Mouse (Mus musculus) ES-E14 (cell line): Measurements from ENCODE around the gene Arhgap29. TPM values are rescaled to one million over a fixed set of nuclear protein-coding genes. Genes with fewer than 3 reads are reported as not detected.

Source experiments
- DNase-seq: peaks from one replicate; pipeline ENCODE4 v3.0.0-alpha.2; 2013; ENCODE audit warnings: low read depth, low spot score
- H3K27ac ChIP-seq: 2 replicates; pipeline ENCODE4 v1.5.1; 2012; ENCODE audit warnings: low read depth, mild to moderate bottlenecking, low read length, moderate library complexity, mixed read lengths; ENCODE audit not compliant: poor library complexity, insufficient read depth, severe bottlenecking
- H3K36me3 ChIP-seq: 2 replicates; pipeline ENCODE4 v1.6.1; 2012; ENCODE audit warnings: mild to moderate bottlenecking, low read length, moderate library complexity, mixed read lengths; ENCODE audit not compliant: control insufficient read depth, poor library complexity, insufficient read depth, severe bottlenecking
- H3K4me1 ChIP-seq, 2 experiments: fragments of 150-350 bp in 1 of 2; sonication (generic) in 1 of 2; 2 replicates each; pipeline ENCODE4 v1.6.1; 2012; ENCODE audit warnings: low read length in 2 of 2, mild to moderate bottlenecking in 1 of 2, mixed read lengths in 1 of 2; ENCODE audit not compliant: control insufficient read depth in 2 of 2, insufficient read depth in 2 of 2, poor library complexity in 1 of 2
- H3K4me3 ChIP-seq, 2 experiments: fragments of 150-350 bp in 1 of 2; sonication (generic) in 1 of 2; 2 replicates each; pipeline ENCODE4 v1.5.1; 2012; ENCODE audit warnings: low read length in 2 of 2, low read depth in 1 of 2, mild to moderate bottlenecking in 1 of 2, mixed read lengths in 1 of 2; ENCODE audit not compliant: insufficient read depth in 1 of 2, poor library complexity in 1 of 2, severe bottlenecking in 1 of 2
- H3K9ac ChIP-seq: 2 replicates; pipeline ENCODE4 v1.6.1; 2012; ENCODE audit warnings: low read depth, mild to moderate bottlenecking, low read length, mixed read lengths; ENCODE audit not compliant: poor library complexity, insufficient read depth, severe bottlenecking
- H3K9me3 ChIP-seq: fragments of 150-350 bp; sonication (generic); 2 replicates; pipeline ENCODE4 v1.6.1; 2012; ENCODE audit warnings: low read depth, mild to moderate bottlenecking, low read length; ENCODE audit not compliant: control insufficient read depth, insufficient read depth
- ZC3H11A ChIP-seq: IDR thresholded peaks from 2 replicates; pipeline ENCODE4 v1.6.1; 2012; ENCODE audit warnings: low read depth, mild to moderate bottlenecking, inconsistent platforms, low read length, borderline replicate concordance
- in situ Hi-C, 2 experiments: fragments of 600-800 bp; cut with MboI; formaldehyde crosslinking; loops; one replicate each; pipeline ENCODE4 v1.15.1; 2025; ENCODE audit warnings: low sequenced_read_pairs in 2 of 2, inconsistent platforms in 1 of 2; ENCODE audit not compliant: unreplicated experiment in 2 of 2
- total RNA-seq: library from RNA; depleted of rRNA; stranded (reverse); fragments of 300-350 nt; gene quantifications from 2 replicates; pipeline ENCODE4 v1.2.3, GENCODE M21; 2012; rRNA removed

Arhgap29 gene
- total RNA-seq, 1 experiment = 25.1 TPM

DNA sequence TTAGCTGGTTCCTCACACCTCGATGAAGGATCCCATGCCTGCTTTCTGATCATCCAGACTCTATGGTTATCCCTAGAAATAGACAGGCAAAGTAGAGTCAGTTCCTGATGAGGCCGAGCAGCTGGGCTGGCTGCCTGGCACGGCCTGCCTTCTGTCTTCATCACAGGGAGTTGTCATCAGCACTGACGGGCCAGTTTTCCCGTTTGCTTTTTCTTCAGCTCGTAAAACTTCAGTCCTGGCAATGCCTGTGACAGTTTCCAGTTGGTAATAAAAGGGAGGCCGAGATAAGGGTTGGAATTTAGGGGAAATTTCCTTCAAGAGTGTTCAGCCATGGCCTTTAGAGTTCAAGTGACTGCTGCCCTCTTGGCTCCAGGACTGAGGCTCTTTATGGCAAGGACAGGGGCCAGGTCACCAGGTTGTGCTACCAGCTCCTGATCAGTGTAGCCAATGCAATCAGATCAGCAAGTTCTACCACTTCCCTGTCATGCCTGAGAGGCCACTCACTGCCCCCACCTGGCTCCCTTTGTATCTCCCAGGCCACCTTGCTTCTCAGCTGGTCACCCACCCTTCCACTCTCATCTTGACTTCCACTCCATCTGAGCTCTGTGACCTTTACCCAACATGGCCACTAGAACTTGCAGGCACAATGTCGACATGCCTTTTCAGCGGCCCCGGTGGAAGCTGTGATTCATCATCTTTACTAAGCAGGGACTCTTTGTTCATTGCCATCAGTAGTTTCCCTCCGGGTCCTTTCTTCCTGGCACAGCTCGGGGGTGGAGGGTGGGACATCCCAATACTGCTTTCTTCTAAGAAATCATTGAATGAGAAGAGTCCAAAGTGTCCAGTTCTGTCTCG lies 112.4 kb downstream of the Arhgap29 start:
- H3K27ac ChIP-seq = no peak overlapping the region
- in situ Hi-C loops = no loop called here
- no peaks in the 10 kb centered on the region for H3K4me1 ChIP-seq
- H3K9ac ChIP-seq = no peak overlapping the region
- no peak for DNase-seq
- no peaks in the 10 kb centered on the region for H3K9me3 ChIP-seq
- H3K4me3 ChIP-seq = no peak overlapping the region
- H3K36me3 ChIP-seq = no peaks in the 10 kb centered on the region
- TF ChIP-seq ZC3H11A = no peak

Other genes starting within 250 kb of the Arhgap29 start
- 28.4 and 57.8 TPM in 2 replicates for gene F3, start 229.0 kb upstream of the Arhgap29 start, total RNA-seq
- gene Abcd3, start 137.2 kb upstream of the Arhgap29 start, total RNA-seq = 17.1 and 21.6 TPM in 2 replicates
- gene Abca4, start 91.9 kb downstream of the Arhgap29 start, total RNA-seq = 1.4 and 2.3 TPM in 2 replicates